Mouse (Mus musculus) sigmoid colon, adult 10 weeks (tissue): ENCODE measurements around the gene Prss23. TPM values are rescaled to one million over a fixed set of nuclear protein-coding genes. Genes with fewer than 3 reads are reported as not detected.

ENCODE experiments used
- polyA plus RNA-seq: library from polyadenylated mRNA; stranded (reverse); fragments of 350-450 nt; fragmentation: Illumina TruSeq; extraction: RNeasy Lipid Tissue Mini Kit (QIAGEN cat#74804); gene quantifications from one replicate; pipeline ENCODE4 v1.2.3, GENCODE M21; 2014; ENCODE audit warnings: low read depth, low replicate concordance

The Prss23 gene
- polyA plus RNA-seq: 110 TPM

GRCm38 (mm10) chr7:89526731-89527429 lies at the start of gene Prss23:
Gene Prss23, minus strand, starts transcription at chr7:89527187.

Other genes with a start within 250 kb of the Prss23 start
- gene Tmem135, start 123.0 kb downstream of the Prss23 start, polyA plus RNA-seq: 61.1 TPM
- gene Fzd4, start 122.8 kb downstream of the Prss23 start, polyA plus RNA-seq: 17.7 TPM
- 1.9 TPM for gene Me3, start 105.2 kb upstream of the Prss23 start, polyA plus RNA-seq